9 mouse cellular contexts compared by ENCODE assay signal in genomic region chr12:99406254-99406653, GRCm38 (mm10).
A peak's percentile ranks its signal among the peaks of the same experiment; 100 is the strongest.
DNase-seq lines count a peak whose midpoint lies in the region; ATAC-seq and TF ChIP-seq lines count a peak whose summit lies in the region.
"Had no signal": no experiment of that assay in that cellular context is flagged by ENCODE, and none has a peak within 500 bp of the region (broad histone marks: within the 10 kb centered on the region; RNA-seq: fewer than 3 reads in every experiment).

No protein-coding gene starts in this region.

- H3K4me1 ChIP-seq in heart, embryonic 13.5 days: peaks cover 13% of the 10 kb centered on the region
- no peaks in the 10 kb centered on the region for H3K4me1 ChIP-seq in heart, embryonic 11.5 days (ENCODE audit: control insufficient read depth, insufficient read depth, low read length)
- peaks cover 21% of the 10 kb centered on the region for H3K4me1 ChIP-seq in forebrain, embryonic 16.5 days (replicated peaks; ENCODE audit: control insufficient read depth, insufficient read depth, low read length)
- peaks cover 34% of the 10 kb centered on the region for H3K4me1 ChIP-seq in megakaryocyte, embryonic 14.5 days

- H3K4me3 ChIP-seq in heart, embryonic 13.5 days: no peak overlapping the region
- H3K4me3 ChIP-seq in heart, embryonic 11.5 days (ENCODE audit: low read depth, low read length): no peak overlapping the region
- no peak overlapping the region for H3K4me3 ChIP-seq in forebrain, embryonic 16.5 days (replicated peaks; ENCODE audit: low read length)
- H3K4me3 ChIP-seq in megakaryocyte, embryonic 14.5 days (replicated peaks): peak overlapping the region; percentile 90

- H3K27ac ChIP-seq in heart, embryonic 13.5 days (replicated peaks): peak overlapping the region; percentile 70
- no peak overlapping the region for H3K27ac ChIP-seq in heart, embryonic 11.5 days (ENCODE audit: low read depth, low read length)
- H3K27ac ChIP-seq in forebrain, embryonic 16.5 days (ENCODE audit: low read length): peak overlapping the region; percentile 59; the same call in 1 of the 2 replicates

- 70% methylated on average over 9 of the region's 9 CpGs for WGBS in heart, embryonic 13.5 days
- WGBS in heart, embryonic 11.5 days (ENCODE audit: insufficient replicate concordance): 76% methylated on average over 9 of the region's 9 CpGs
- WGBS in forebrain, embryonic 16.5 days: 4% methylated on average over 9 of the region's 9 CpGs

- no peaks in the 10 kb centered on the region for H3K27me3 ChIP-seq in heart, embryonic 13.5 days (replicated peaks)
- no peaks in the 10 kb centered on the region for H3K27me3 ChIP-seq in heart, embryonic 11.5 days (ENCODE audit: control insufficient read depth, insufficient read depth, low read length)
- H3K27me3 ChIP-seq in forebrain, embryonic 16.5 days (replicated peaks; ENCODE audit: control insufficient read depth, insufficient read depth, low read length): no peaks in the 10 kb centered on the region
- no peaks in the 10 kb centered on the region for H3K27me3 ChIP-seq in megakaryocyte, embryonic 14.5 days (replicated peaks)

- H3K9ac ChIP-seq in heart, embryonic 13.5 days: no peak overlapping the region
- H3K9ac ChIP-seq in heart, embryonic 11.5 days (ENCODE audit: low read depth, low read length): no peak overlapping the region
- no peak overlapping the region for H3K9ac ChIP-seq in forebrain, embryonic 16.5 days (replicated peaks; ENCODE audit: low read depth, low read length)

- H3K36me3 ChIP-seq in heart, embryonic 13.5 days: peaks cover 4% of the 10 kb centered on the region; the same call in 1 of the 2 replicates
- H3K36me3 ChIP-seq in heart, embryonic 11.5 days (ENCODE audit: control insufficient read depth, insufficient read depth, low read length): no peaks in the 10 kb centered on the region
- H3K36me3 ChIP-seq in forebrain, embryonic 16.5 days (ENCODE audit: control insufficient read depth, insufficient read depth): no peaks in the 10 kb centered on the region
- H3K36me3 ChIP-seq in megakaryocyte, embryonic 14.5 days (replicated peaks; ENCODE audit: low read length): peaks cover 14% of the 10 kb centered on the region
- H3K36me3 ChIP-seq: G1E had no signal

- peak; percentile 96 for DNase-seq in brain, embryonic 14.5 days (ENCODE audit: low read depth)
- peak; percentile 53 for DNase-seq in layer of hippocampus, adult 11-12 months (ENCODE audit: low spot score)
- DNase-seq in right cerebral cortex, postnatal 14 days: no peak
- DNase-seq in right cerebral cortex, postnatal 25 days: no peak

- TF ChIP-seq POLR2A in brain, embryonic 14.5 days (IDR thresholded peaks at IDR 0.05; ENCODE audit: borderline replicate concordance, extremely low read depth, insufficient read depth, insufficient read length, poor library complexity, severe bottlenecking): no peak

- peak overlapping the region; percentile 63; the same call in 1 of the 2 replicates for H3K4me2 ChIP-seq in heart, embryonic 13.5 days
- no peak overlapping the region for H3K4me2 ChIP-seq in heart, embryonic 11.5 days
- H3K4me2 ChIP-seq in forebrain, embryonic 16.5 days (ENCODE audit: low read length): no peak overlapping the region

- no peaks in the 10 kb centered on the region for H3K9me3 ChIP-seq in heart, embryonic 13.5 days
- H3K9me3 ChIP-seq in heart, embryonic 11.5 days (replicated peaks; ENCODE audit: control insufficient read depth, low read length): no peaks in the 10 kb centered on the region; the same call in 1 of the 2 replicates
- 0 out of 2 replicates have a peak, but pooled peaks cover 2% of the 10 kb centered on the region for H3K9me3 ChIP-seq in forebrain, embryonic 16.5 days (ENCODE audit: control insufficient read depth, low read length)
- H3K9me3 ChIP-seq in megakaryocyte, embryonic 14.5 days: peaks cover 3% of the 10 kb centered on the region

- no peak for TF ChIP-seq CTCF in brain, embryonic 14.5 days (IDR thresholded peaks at IDR 0.05; ENCODE audit: borderline replicate concordance, extremely low read depth, insufficient read depth, insufficient read length)

- ATAC-seq in heart, embryonic 13.5 days (ENCODE audit: extremely low read depth, insufficient number of reproducible peaks, low FRiP score, low TSS enrichment): no peak
- no peak for ATAC-seq in heart, embryonic 11.5 days (replicated peaks; ENCODE audit: insufficient number of reproducible peaks, low FRiP score, low TSS enrichment)
- peak; percentile 96 for ATAC-seq in forebrain, embryonic 16.5 days

Comparison
In these comparisons a context has a peak if more than half of its experiments do, and no peak if none do; other contexts are left out.
1. DNase-seq: peak in brain, embryonic 14.5 days (single experiment) and layer of hippocampus, adult 11-12 months (single experiment); none in right cerebral cortex, postnatal 14 days (single experiment) and right cerebral cortex, postnatal 25 days (single experiment).